Mouse (Mus musculus) testis, adult 2 months (tissue): ENCODE data around the gene A630076J17Rik. TPM values are rescaled to one million over a fixed set of nuclear protein-coding genes. Genes with fewer than 3 reads are reported as not detected.

Experiments used
- H3K27ac ChIP-seq: fragments of 200-500 bp; 2 replicates; pipeline ENCODE4 v1.5.1; 2012; ENCODE audit warnings: low read depth, low read length; ENCODE audit not compliant: control insufficient read depth, insufficient read depth
- H3K27me3 ChIP-seq: fragments of 200-500 bp; 2 replicates; pipeline ENCODE4 v1.6.1; 2012; ENCODE audit warnings: mild to moderate bottlenecking, low read length, moderate library complexity; ENCODE audit not compliant: control insufficient read depth, insufficient read depth
- H3K36me3 ChIP-seq: fragments of 200-500 bp; 2 replicates; pipeline ENCODE4 v1.6.1; 2012; ENCODE audit warnings: mild to moderate bottlenecking, low read length; ENCODE audit not compliant: control insufficient read depth, insufficient read depth
- H3K4me1 ChIP-seq: fragments of 200-500 bp; 2 replicates; pipeline ENCODE4 v1.6.1; 2012; ENCODE audit warnings: low read length; ENCODE audit not compliant: control insufficient read depth, insufficient read depth
- H3K4me3 ChIP-seq: fragments of 200-500 bp; 2 replicates; pipeline ENCODE4 v1.5.1; 2012; ENCODE audit warnings: low read depth, mild to moderate bottlenecking, low read length, moderate library complexity, mixed read lengths; ENCODE audit not compliant: control insufficient read depth
- CTCF ChIP-seq: fragments of 200-500 bp; IDR thresholded peaks from 2 replicates; pipeline ENCODE4 v1.5.1; 2012; ENCODE audit warnings: low read depth, mild to moderate bottlenecking, inconsistent platforms, low read length, moderate library complexity; ENCODE audit not compliant: control insufficient read depth, insufficient read depth, insufficient replicate concordance
- POLR2A ChIP-seq: fragments of 200-500 bp; IDR thresholded peaks from 2 replicates; pipeline ENCODE4 v1.6.1; 2012; ENCODE audit warnings: low read depth, mild to moderate bottlenecking, inconsistent platforms, low read length, moderate library complexity; ENCODE audit not compliant: control insufficient read depth
- polyA plus RNA-seq: library from polyadenylated mRNA; depleted of rRNA; stranded (reverse); fragments of >200 nt; gene quantifications from 2 replicates; pipeline ENCODE4 v1.2.3, GENCODE M21; 2012

Gene A630076J17Rik
- polyA plus RNA-seq, 1 experiment: not detected

DNA sequence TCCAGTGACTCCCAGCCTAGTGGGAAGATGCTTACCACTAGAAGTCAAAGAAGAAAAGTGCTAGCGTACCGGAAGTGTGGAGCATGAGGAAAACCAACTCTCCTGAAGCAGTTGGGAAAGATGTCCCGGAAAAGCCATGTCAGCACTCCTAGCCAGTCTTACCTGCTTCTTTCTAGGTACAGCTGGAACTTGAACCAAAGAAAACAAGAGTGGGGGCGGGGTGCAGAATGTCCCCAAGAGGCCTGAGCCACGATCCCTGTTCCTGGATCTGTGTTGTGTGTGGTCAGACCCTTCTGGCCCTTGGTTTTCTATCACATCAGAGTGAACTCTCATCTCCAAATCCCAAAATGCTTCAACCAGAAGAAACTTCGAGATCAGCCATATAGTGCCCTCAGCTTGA is 16.5 kb downstream of the A630076J17Rik start:
- Histone ChIP-seq H3K27me3 (no peaks in the 10 kb centered on the region), H3K36me3 (no peaks in the 10 kb centered on the region), H3K27ac (no peak overlapping the region), H3K4me3 (no peak overlapping the region), H3K4me1 (no peaks in the 10 kb centered on the region)
- TF ChIP-seq CTCF: no peak
- no peak for TF ChIP-seq POLR2A

DNA sequence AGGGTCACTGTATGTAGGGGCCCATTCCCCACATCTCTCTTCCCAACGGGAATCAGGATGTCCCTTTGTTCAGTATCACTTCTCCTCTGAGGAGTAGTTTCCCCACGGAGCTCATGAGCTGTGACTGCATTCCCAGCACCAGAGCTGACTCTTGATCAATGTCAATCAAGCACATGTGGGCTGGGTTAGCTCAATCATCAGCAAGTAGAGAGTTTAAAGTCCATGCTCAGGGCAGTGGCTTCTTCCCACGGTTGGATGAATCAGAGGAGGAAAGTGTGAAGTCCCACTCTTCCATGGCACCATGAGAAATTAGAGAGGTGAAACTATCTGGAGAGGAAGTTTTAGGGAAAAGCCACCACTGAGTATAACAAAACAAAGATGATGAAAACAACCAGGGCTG is 18.6 kb downstream of the A630076J17Rik start:
- no peak overlapping the region for H3K4me3 ChIP-seq
- no peaks in the 10 kb centered on the region for H3K4me1 ChIP-seq
- no peaks in the 10 kb centered on the region for H3K27me3 ChIP-seq
- no peaks in the 10 kb centered on the region for H3K36me3 ChIP-seq
- no peak for TF ChIP-seq CTCF
- no peak for TF ChIP-seq POLR2A
- H3K27ac ChIP-seq: no peak overlapping the region

DNA sequence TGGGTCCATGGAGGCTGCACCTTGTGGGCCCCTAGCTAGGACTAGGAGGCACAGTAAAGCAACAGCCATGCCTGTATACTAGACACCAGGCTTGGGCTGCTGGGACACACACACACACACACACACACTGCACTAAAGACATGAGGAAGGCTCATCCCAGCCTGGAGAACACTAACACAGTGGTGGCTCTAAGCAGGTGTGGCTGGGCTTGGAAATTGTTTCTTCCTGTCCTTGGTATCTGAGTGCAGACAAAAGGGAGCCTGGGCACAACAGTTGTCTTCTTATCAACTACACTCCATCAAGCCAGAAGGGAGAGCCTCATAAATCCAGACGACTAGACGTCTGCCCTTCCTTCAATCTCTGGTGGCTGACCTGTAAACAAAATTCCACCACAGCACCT is 19.9 kb downstream of the A630076J17Rik start:
- Histone ChIP-seq H3K27ac (no peak overlapping the region), H3K4me1 (no peaks in the 10 kb centered on the region), H3K4me3 (no peak overlapping the region), H3K36me3 (no peaks in the 10 kb centered on the region), H3K27me3 (no peaks in the 10 kb centered on the region)
- TF ChIP-seq POLR2A (no peak), CTCF (no peak)

DNA sequence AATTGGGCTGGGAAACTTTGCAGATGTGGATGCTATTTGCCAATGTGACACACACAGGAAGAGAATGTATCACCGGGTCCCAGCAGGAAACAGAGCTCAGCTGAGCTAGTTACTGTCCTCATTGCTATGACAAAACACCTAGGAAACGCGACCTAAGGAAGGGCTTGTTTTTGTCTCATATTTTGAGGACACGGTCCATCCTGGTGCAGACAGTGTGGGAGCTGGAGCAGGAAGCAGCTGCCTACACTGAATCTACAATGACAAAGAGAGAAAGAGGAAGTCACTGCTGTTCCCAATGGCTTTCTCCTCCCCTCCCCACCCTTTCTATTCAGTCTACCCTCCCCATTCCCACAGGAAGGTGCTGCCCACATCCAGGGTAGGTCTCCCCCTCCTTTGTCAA is 21.6 kb downstream of the A630076J17Rik start:
- no peaks in the 10 kb centered on the region for H3K27me3 ChIP-seq
- no peak overlapping the region for H3K27ac ChIP-seq
- H3K4me3 ChIP-seq: no peak overlapping the region
- H3K36me3 ChIP-seq: no peaks in the 10 kb centered on the region
- TF ChIP-seq POLR2A (no peak), CTCF (no peak)
- H3K4me1 ChIP-seq: no peaks in the 10 kb centered on the region

DNA sequence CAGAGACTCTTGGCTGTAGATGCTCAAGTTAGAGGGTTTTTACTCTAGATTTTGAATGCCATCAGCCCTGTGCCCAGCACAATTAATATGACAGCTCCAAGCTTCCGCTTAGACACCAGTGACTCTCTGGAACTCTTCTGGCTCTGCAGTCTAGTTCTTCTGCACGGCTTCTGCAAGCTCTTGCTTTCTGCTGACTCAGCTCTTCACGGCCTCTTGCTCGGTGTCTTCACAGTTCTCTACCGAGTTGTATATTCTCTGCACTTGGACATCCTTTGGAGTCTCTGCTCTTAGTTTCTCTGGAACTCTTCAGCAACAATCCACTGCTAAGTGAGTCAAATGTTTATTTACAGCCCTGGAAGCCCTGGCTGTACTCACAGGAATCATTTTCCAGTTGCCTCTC is 23.5 kb downstream of the A630076J17Rik start:
- TF ChIP-seq POLR2A (no peak), CTCF (no peak)
- Histone ChIP-seq H3K36me3 (no peaks in the 10 kb centered on the region), H3K27ac (no peak overlapping the region), H3K27me3 (no peaks in the 10 kb centered on the region), H3K4me1 (no peaks in the 10 kb centered on the region), H3K4me3 (no peak overlapping the region)

GRCm38 (mm10) chr3:107255992-107256391 is 25.6 kb downstream of the A630076J17Rik start:
- no peak overlapping the region for H3K27ac ChIP-seq
- no peaks in the 10 kb centered on the region for H3K27me3 ChIP-seq
- H3K4me1 ChIP-seq: peaks cover 2% of the 10 kb centered on the region; the same call in 1 of the 2 replicates
- H3K36me3 ChIP-seq: no peaks in the 10 kb centered on the region
- TF ChIP-seq POLR2A (no peak), CTCF (no peak)
- no peak overlapping the region for H3K4me3 ChIP-seq

- H3K27me3 ChIP-seq: no peaks in the 10 kb centered on the region
These were observed 26.3 kb downstream of the A630076J17Rik start for GRCm38 (mm10) chr3:107256724-107257123.

GRCm38 (mm10) chr3:107257924-107258323 is 27.5 kb downstream of the A630076J17Rik start:
- Histone ChIP-seq H3K27me3 (no peaks in the 10 kb centered on the region), H3K27ac (no peak overlapping the region), H3K4me1 (peaks cover 2% of the 10 kb centered on the region; the same call in 1 of the 2 replicates), H3K4me3 (no peak overlapping the region), H3K36me3 (no peaks in the 10 kb centered on the region)
- TF ChIP-seq POLR2A: no peak
- TF ChIP-seq CTCF: no peak

More at GRCm38 (mm10) chr3:107256724-107257123, 26.3 kb downstream of the A630076J17Rik start:
- Histone ChIP-seq H3K27ac (no peak overlapping the region), H3K36me3 (no peaks in the 10 kb centered on the region), H3K4me1 (peaks cover 2% of the 10 kb centered on the region; the same call in 1 of the 2 replicates), H3K4me3 (no peak overlapping the region)
- no peak for TF ChIP-seq POLR2A
